Mouse (Mus musculus) cortical plate, adult 2 months (tissue): ENCODE data around the gene Cemip.

Experiments used
- CTCF ChIP-seq: fragments of 200-500 bp; IDR thresholded peaks from 2 replicates; pipeline ENCODE4 v1.5.1; 2011; ENCODE audit warnings: mild to moderate bottlenecking, control low read depth, low read length; ENCODE audit not compliant: insufficient read depth; ENCODE audit errors: extremely low read depth
- POLR2A ChIP-seq: fragments of 200-500 bp; IDR thresholded peaks from 2 replicates; pipeline ENCODE4 v1.6.1; 2011; ENCODE audit warnings: mild to moderate bottlenecking, low read length, control low read depth; ENCODE audit not compliant: insufficient read depth; ENCODE audit errors: extremely low read depth

- TF ChIP-seq CTCF (no peak), POLR2A (no peak)
Measured at GRCm38 (mm10) chr7:83889383-83889782, 196.9 kb downstream of the Cemip start.
